Mouse (Mus musculus) adrenal gland (tissue): Measurements from ENCODE around the gene Foxj2.

Source experiments
- intact Hi-C: fragments of 180-260 bp; cut with DNase I; formaldehyde crosslinking; loops from one replicate; pipeline ENCODE4 v1.15.1; 2025
- long read RNA-seq, 2 experiments: library from polyadenylated mRNA; unstranded; transcript quantifications; one replicate each; pipeline ENCODE4 v2.0.0; 2020; ENCODE audit warnings: borderline replicate concordance in 1 of 2; ENCODE audit not compliant: insufficient replicate concordance in 1 of 2

Foxj2 gene
- long read RNA-seq, experiment 1, partial matches to known transcripts: 0 of 1 reads
- long read RNA-seq, experiment 1, other reads (novel, unspliced or antisense): 1 of 1 reads
- long read RNA-seq, experiment 2, partial matches to known transcripts: 1 of 3 reads
- long read RNA-seq, experiment 2, other reads (novel, unspliced or antisense): 2 of 3 reads

DNA sequence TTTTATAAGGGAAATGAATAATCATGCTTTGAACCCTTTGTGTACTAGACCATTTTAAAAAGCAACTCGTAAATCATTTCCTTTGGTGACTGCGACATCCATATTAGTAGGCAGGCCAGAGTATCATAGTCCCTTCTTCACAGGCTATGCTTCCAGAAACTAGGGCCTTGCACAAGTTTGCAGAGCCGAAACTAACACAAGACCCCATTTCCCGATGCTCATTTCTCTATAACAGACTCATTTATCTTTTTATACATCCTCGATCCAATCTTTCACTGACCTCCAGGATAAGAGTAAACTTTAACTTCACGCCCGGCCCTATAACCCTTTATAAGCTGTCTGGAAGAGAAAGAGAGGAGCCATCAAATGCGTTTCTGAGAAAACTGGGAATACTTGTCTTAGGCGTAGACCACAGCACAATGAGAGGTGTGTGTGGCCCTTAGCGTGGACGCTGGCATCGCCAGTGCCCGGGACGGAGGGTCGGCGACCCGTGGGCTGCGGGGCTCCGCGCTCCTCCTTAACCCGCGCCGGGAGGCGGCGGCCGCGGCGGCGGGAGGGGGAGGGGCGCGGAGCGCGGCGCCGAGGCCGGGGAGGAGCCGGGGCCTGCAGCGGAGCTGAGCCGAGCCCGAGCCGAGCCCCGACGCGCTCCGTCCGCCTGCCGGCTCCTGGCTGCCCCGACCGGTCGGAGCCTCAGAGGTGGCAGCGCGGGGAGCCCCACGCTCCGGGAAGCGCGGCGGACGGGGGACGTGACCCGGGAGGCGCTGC is at the start of gene Foxj2:
TSS of gene Foxj2 (plus strand) at position 609 of the 765 bp plus-strand sequence.
- intact Hi-C loops: no loop called here

DNA sequence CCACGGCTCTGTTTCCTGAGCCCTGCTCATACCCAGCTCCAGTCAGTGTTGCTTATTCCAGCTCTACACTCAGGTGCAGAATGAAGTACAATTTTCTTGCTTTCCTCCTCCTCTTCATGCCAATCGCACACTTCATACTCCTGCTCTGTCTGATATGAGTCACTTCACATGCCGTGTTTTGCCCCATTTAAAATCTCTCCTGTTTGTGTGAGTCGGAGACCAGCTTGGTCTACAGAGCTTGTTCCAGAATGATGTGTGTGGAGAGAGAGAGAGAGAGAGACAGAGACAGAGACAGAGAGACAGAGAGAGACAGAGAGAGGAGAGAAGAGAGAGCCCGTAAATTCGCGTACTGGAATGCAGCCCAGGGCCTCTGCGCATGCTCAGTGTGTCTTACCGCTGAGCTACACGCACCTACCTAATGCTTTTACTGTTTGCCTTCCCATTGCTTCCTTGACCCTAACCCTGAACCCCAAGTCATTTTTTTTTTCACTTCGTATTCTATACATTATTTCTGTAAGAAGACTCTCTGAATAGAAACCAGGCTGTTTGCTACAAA is 48.9 kb upstream of the Foxj2 start:
- intact Hi-C loops: no loop called here

DNA sequence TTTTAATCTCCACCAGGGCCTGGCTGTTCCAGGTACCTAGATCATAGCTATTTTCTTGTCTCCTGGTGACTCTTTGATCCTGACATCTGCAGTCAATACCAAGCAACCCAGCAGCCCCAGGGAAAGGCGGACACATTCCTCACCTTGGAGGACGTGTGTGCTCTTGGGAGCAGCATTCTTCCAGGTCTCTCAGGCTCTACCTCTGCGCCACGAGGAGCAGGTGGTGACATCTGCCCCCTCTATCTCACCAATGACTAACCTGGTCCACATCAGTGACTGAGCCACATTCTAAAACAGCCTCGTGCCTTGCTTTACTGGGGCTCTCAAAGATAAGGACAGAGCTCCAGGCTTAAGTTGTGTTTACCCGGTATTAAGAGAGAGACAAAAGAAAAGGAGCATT is 47.0 kb upstream of the Foxj2 start:
- intact Hi-C loops: no loop called here

DNA sequence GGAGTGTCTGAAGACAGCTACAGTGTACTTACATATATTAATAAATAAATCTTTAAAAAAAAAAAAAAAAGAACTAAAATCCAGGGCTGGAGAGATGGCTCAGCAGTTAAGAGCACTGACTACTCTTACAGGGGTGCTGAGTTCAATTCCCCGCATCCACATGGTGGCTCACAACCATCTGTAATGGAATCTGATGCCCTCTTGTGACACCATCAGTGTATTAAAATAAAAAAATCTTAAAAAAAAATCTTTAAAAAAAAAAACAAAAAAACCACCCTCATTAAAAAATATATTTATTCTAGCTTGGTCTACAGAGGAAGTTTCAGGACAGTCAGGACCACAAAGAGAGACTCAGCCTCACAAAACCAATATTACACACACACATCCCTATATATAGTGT is 45.4 kb upstream of the Foxj2 start:
- intact Hi-C loops: no loop called here

DNA sequence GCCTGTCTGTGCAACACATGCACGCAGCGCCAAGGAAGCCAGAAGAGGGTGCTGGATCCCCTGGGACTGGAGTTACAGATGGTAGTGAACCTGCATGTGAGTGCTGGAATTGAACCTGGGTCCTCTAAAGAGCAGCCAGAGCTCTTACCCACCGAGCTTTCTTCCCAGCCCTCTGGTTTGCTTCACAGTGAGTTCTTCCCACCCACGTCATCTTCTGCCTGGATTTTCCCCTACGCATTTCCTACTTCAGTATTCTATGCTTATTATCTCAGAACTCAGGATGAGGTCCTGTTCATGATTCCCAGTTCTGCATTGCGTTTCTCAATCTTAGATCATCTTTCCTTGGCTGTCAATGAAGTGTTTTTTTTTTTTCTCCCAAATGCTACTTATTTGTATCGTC is 43.7 kb upstream of the Foxj2 start:
- intact Hi-C loops: no loop called here

DNA sequence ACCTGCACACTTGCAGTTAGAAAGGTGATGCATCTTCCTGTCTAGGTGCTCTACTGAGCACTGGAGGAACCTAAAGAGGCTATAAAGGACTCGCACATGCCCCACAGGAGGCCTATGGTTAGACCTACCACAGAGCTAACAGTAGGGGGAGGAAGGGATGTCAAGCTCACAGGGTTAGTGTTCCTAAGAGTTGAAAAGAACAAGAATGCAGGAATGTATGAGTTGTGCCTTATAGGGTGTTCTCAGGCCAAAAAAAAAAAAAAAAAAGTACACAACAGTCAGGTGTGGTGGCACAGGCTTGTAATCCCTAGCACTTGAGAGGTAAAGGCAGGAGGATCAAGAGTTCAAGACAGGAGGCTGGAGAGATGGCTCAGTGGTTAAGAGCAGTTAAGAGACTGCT is 39.8 kb upstream of the Foxj2 start:
- intact Hi-C loops: no loop called here

GRCm38 (mm10) chr6:122781167-122781566 is 38.5 kb upstream of the Foxj2 start:
- intact Hi-C loops: no loop called here

- intact Hi-C loops: no loop called here
Measured at GRCm38 (mm10) chr6:122782164-122782563, 37.5 kb upstream of the Foxj2 start.

DNA sequence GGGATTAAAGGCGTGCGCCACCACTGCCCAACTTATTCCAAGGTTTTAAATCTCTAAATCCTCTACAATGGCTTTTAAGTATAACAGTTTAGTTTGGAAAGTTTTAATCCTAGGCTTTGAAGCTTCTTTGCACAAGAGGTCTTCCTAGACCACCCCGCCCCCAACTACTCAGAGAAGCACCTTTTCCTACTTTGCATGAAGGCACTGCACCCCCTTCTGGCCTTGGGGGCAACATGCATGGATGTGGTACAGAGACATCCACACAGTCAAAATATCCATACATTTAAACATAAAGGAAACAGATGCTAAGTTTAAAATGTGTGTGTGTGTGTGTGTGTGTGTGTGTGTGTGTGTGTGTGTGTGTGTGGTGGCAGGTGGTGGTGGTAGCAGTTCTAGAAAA is 34.8 kb upstream of the Foxj2 start:
- intact Hi-C loops: loop anchor here (5.0 kb wide), 1 partner anchor 118 kb away; no protein-coding TSS in a partner anchor

- intact Hi-C loops: loop anchor here (2.0 to 5.0 kb wide), 2 partner anchors 45 to 119 kb away; no protein-coding TSS in a partner anchor
Measured at GRCm38 (mm10) chr6:122786275-122786674, 33.4 kb upstream of the Foxj2 start.

GRCm38 (mm10) chr6:122795254-122795935 is 24.3 kb upstream of the Foxj2 start:
- intact Hi-C loops: no loop called here

DNA sequence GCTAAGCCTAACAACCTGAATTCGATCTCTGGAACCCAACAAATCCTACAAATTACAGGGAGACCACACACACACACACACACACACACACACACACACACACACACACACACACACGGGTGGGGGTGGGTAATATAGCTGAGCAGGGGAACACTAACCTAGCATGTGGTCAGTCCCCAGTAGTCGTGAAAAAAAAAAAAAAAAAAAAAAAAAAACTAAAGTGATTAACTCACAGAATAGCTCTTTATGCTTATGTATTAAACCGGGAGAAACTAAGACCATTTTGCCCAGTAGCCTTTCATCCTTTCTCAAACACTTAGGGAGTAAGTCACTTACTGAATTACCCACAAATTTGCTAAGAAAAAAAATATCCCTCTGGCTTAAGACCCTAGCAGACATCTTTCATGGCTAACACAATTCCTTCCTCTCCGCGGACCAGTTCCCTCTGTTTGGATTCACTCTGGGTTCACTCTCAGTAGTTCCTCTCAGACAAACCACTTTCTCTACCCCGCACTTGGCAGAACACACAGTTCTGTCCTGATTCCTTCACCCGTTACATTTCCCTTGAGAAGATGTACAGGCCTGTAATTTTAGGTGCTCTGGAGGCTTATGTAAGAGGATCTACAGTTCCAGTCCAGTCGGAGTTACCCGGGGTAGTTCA is 18.9 kb upstream of the Foxj2 start:
- intact Hi-C loops: loop anchor here (5.0 kb wide), 1 partner anchor 77 kb away; no protein-coding TSS in a partner anchor

- intact Hi-C loops: loop anchor here (5.0 kb wide), 1 partner anchor 76 kb away; no protein-coding TSS in a partner anchor
Measured at GRCm38 (mm10) chr6:122801301-122801800, 18.4 kb upstream of the Foxj2 start, which contains the start of gene Slc2a3. Gene Slc2a3, minus strand, starts transcription at chr6:122801640.

- intact Hi-C loops: loop anchor here (5.0 kb wide), 1 partner anchor 75 kb away; no protein-coding TSS in a partner anchor
Measured at GRCm38 (mm10) chr6:122801801-122802514, 17.8 kb upstream of the Foxj2 start.

- intact Hi-C loops: loop anchor here (5.0 kb wide), 1 partner anchor 73 kb away; no protein-coding TSS in a partner anchor
Measured at GRCm38 (mm10) chr6:122804418-122804817, 15.3 kb upstream of the Foxj2 start.

- intact Hi-C loops: no loop called here
Measured at GRCm38 (mm10) chr6:122810022-122810614, 9.6 kb upstream of the Foxj2 start.

DNA sequence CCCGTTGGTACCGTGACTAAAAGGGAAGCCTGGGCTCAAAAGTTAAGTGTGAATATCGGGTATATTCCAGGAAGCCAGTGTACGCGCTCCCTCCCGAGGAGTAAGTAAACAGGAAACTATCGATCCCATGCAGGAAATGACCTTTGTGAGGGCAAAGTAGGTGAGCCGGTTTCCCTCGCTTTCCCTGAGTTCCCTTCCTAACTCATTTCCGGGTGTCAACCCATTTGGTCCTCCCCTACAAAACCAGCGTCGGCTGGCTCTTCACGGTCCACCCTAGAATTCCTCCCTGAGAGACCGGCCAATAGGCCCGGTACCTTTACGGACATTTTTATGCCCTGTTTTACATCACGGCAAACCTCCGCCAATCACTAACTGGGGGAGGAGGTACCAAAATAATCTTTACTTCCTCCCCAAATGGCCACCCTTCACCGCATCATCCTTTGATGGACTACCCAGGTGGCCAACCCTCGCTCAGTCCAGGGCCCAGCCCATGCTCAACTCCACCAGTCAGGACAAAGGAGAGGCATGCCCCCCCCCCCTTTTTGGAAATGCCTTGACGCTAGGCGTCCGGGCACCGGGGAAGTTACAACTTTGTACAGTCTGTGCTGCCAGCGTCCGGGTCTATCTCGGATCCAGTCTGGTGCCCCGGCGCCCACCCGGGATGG is 9.0 kb upstream of the Foxj2 start:
- intact Hi-C loops: no loop called here

DNA sequence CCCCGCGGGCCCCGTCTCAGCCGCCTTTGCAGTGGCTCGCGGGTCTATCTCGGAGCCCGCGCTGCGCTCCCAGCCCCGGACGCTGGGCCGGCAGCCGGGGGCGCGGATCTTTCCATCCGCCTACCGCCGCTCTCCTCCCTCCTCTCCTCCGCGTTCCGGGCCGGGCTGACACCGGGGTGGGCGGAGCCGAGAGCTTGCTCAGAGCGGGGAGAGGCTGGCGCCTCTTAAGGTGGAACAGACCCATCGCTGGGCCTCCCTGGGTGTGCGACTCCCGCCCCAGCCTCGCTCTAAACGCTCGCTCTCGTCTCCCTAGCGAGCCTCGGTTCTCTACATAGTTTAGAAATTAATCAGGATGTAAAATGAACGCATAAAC is 8.4 kb upstream of the Foxj2 start:
- intact Hi-C loops: no loop called here
